Mouse (Mus musculus) liver, adult 2 months (tissue): Measurements from ENCODE around the gene Sel1l. TPM values are rescaled to one million over a fixed set of nuclear protein-coding genes. Genes with fewer than 3 reads are reported as not detected.

Experiments
- DNase-seq: peaks from one replicate; pipeline ENCODE4 v3.0.0-alpha.2; 2011; ENCODE audit warnings: low read depth, low spot score; ENCODE audit errors: extremely low read depth
- H3K27ac ChIP-seq: fragments of 200-500 bp; replicated peaks from 2 replicates; pipeline ENCODE4 v1.5.1; 2012; ENCODE audit warnings: low read depth, mild to moderate bottlenecking, control low read depth, inconsistent platforms, low read length; ENCODE audit not compliant: insufficient read depth
- H3K27me3 ChIP-seq: fragments of 200-500 bp; 2 replicates; pipeline ENCODE4 v1.6.1; 2012; ENCODE audit warnings: mild to moderate bottlenecking, moderate library complexity, low read length, inconsistent platforms; ENCODE audit not compliant: control insufficient read depth, insufficient read depth
- H3K36me3 ChIP-seq: fragments of 200-500 bp; 2 replicates; pipeline ENCODE4 v1.6.1; 2012; ENCODE audit warnings: low read length, inconsistent platforms; ENCODE audit not compliant: control insufficient read depth, insufficient read depth
- H3K4me1 ChIP-seq: fragments of 200-500 bp; 2 replicates; pipeline ENCODE4 v1.6.1; 2011; ENCODE audit warnings: low read length; ENCODE audit not compliant: control insufficient read depth, insufficient read depth
- H3K4me3 ChIP-seq: fragments of 200-500 bp; 2 replicates; pipeline ENCODE4 v1.5.1; 2011; ENCODE audit warnings: low read depth, mild to moderate bottlenecking, control low read depth, low read length, moderate library complexity; ENCODE audit not compliant: insufficient read depth
- H3K79me2 ChIP-seq: fragments of 200-500 bp; 2 replicates; pipeline ENCODE4 v1.6.1; 2012; ENCODE audit warnings: inconsistent platforms, mild to moderate bottlenecking, low read length, moderate library complexity; ENCODE audit not compliant: control insufficient read depth, insufficient read depth
- H3K9ac ChIP-seq: fragments of 200-500 bp; 2 replicates; pipeline ENCODE4 v1.6.1; 2012; ENCODE audit warnings: low read depth, mild to moderate bottlenecking, control low read depth, inconsistent platforms, low read length
- CTCF ChIP-seq: fragments of 200-500 bp; IDR thresholded peaks from 2 replicates; pipeline ENCODE4 v1.5.1; 2011; ENCODE audit warnings: low read depth, low read length, control low read depth
- POLR2A ChIP-seq: fragments of 200-500 bp; IDR thresholded peaks from 2 replicates; pipeline ENCODE4 v1.6.1; 2011; ENCODE audit warnings: low read length, control low read depth; ENCODE audit not compliant: insufficient read depth; ENCODE audit errors: extremely low read depth
- WGBS: fragments of 180-500 bp; shearing (Covaris S2); methylation state at CpG from one replicate; pipeline ENCODE4 v1.1.7; 2018; 5-methylcytosine and 5-hydroxymethylcytosine counted together
- polyA plus RNA-seq: library from polyadenylated mRNA; depleted of rRNA; stranded (reverse); fragments of >200 nt; gene quantifications from 2 replicates; pipeline ENCODE4 v1.2.3, GENCODE M21; 2012; rRNA removed
- total RNA-seq: library from RNA; depleted of rRNA; stranded (reverse); fragments of >200 nt; gene quantifications from 2 replicates; pipeline ENCODE4 v1.2.3, GENCODE M21; 2014; rRNA removed

Sel1l gene
- total RNA-seq (97.2 and 107 TPM in 2 replicates), polyA plus RNA-seq (37.5 and 37.7 TPM in 2 replicates)

DNA sequence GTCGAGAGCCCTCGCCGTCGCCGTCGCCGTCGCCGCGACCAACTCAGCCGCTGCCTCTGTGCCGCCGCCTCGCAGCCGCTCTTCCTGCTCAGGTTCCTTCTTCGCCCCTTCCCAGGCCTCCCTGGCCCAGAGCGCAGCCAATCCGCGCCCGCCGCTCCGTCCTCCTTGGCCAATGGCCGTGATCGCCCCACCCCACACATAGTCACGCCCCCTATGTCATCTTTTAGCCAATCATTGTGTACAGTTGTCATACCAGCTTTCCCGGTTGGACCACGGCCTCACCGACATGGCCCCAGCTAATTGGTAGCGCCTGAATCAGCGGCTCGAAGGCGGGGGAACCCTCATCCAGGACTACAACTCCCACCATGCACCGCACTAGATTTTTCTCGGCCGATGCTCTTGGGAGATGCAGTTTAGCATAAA, at the start of gene Sel1l:
TSS of gene Sel1l (minus strand) at position 113 of the 423 bp plus-strand sequence.
- WGBS = 1% methylated on average over 33 of the region's 35 CpGs
- H3K79me2 ChIP-seq = peaks cover 8% of the 10 kb centered on the region
- no peaks in the 10 kb centered on the region for H3K27me3 ChIP-seq
- H3K36me3 ChIP-seq = no peaks in the 10 kb centered on the region
- H3K27ac ChIP-seq = peak within 1 kb of the TSS; percentile 95
- H3K4me1 ChIP-seq = peaks cover 12% of the 10 kb centered on the region
- H3K9ac ChIP-seq = peak within 1 kb of the TSS; percentile 93
- peak; percentile 97 for DNase-seq
- TF ChIP-seq CTCF (no peak), POLR2A (peak; percentile 96)
- peak within 1 kb of the TSS; percentile 92 for H3K4me3 ChIP-seq

DNA sequence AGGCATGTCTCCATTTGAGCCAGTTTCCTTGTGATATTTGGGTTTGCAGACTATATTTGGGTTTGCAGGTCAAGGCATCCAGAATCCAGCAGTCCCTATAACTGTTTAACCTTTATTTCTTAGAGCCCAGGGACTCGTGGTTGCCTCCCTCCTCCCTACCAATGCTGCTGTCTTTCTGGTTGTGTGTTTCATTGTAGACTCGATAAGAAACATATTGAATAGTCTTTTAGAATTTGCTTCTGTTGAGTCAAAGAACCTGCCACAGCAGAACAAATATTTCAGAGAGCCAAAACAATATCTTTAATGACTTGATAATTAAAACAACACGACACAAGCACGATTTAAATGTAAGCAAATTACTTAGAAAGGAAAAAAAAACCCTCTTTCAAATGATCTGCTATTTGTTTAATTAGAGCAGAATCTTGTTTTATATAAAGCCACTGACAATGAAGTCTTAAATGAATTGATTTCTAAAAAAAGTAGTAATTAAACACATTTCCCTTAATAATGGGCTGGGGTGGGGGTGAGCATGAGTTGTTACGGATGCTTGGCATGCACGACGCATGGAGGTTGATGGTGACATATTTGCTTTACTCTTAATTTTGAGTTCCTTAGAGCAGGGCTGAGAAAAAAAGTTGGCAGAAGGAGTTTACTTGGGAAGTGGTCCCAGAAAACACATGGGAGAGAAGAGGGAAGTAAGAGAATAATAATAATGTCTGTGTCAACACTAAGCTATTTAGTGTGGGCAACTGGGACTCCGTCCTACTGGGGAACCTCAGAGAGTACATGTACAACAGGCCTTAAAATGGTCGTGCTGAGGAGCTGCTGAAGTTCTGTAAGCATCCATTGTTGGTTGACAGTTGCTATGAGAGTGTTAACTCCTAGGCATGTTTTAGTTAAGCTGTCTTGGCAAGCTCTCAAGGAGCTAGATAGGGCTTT, 43.9 kb upstream of the Sel1l start:
- 79% methylated on average over 9 of the region's 9 CpGs for WGBS
- no peak overlapping the region for H3K27ac ChIP-seq
- no peaks in the 10 kb centered on the region for H3K36me3 ChIP-seq
- no peak overlapping the region for H3K9ac ChIP-seq
- H3K4me3 ChIP-seq = no peak overlapping the region
- no peaks in the 10 kb centered on the region for H3K4me1 ChIP-seq
- no peak for TF ChIP-seq POLR2A
- TF ChIP-seq CTCF = no peak
- H3K27me3 ChIP-seq = no peaks in the 10 kb centered on the region
- H3K79me2 ChIP-seq = no peaks in the 10 kb centered on the region
- DNase-seq = no peak

DNA sequence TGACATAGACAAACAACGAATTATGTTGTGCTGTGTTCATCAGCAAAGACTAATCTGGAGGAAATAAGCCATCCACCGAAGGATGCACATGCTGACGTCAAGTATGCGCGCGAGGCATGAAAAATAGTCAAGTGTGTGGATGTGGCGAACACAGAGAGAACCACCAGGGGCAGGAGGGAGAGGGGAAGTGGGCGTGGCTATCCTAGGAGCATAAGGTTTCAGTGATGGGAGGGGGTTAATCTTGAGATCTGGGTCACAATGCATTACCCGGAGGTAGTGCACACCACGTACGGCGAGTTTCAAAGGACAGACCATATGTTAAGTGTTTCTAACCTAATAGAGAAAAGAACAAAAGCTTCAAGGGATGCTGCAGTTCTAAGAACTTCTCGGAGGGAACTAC, 31.5 kb upstream of the Sel1l start:
- Histone ChIP-seq H3K4me1 (no peaks in the 10 kb centered on the region), H3K4me3 (no peak overlapping the region), H3K27ac (no peak overlapping the region), H3K79me2 (no peaks in the 10 kb centered on the region), H3K27me3 (no peaks in the 10 kb centered on the region), H3K9ac (no peak overlapping the region), H3K36me3 (no peaks in the 10 kb centered on the region)
- DNase-seq = no peak
- WGBS = 80% methylated on average over 13 of the region's 13 CpGs
- TF ChIP-seq CTCF (no peak), POLR2A (no peak)

DNA sequence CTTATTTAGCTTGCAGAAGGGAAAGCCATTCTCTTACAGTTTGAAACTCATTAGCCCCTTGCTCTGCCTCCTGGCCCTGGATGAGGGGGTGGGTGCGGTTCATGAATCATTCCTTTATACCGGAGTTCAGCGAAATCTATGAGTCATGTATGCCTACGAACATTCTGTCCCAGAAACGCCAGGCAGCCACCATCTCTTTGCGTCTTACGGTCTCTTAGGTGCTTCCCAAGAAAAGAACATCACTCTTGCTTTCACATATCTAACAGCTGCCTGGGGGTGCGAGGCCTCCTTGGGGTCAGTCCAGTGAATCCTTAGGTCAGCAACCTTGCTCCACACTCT, 29.9 kb upstream of the Sel1l start:
- H3K4me1 ChIP-seq = no peaks in the 10 kb centered on the region

DNA sequence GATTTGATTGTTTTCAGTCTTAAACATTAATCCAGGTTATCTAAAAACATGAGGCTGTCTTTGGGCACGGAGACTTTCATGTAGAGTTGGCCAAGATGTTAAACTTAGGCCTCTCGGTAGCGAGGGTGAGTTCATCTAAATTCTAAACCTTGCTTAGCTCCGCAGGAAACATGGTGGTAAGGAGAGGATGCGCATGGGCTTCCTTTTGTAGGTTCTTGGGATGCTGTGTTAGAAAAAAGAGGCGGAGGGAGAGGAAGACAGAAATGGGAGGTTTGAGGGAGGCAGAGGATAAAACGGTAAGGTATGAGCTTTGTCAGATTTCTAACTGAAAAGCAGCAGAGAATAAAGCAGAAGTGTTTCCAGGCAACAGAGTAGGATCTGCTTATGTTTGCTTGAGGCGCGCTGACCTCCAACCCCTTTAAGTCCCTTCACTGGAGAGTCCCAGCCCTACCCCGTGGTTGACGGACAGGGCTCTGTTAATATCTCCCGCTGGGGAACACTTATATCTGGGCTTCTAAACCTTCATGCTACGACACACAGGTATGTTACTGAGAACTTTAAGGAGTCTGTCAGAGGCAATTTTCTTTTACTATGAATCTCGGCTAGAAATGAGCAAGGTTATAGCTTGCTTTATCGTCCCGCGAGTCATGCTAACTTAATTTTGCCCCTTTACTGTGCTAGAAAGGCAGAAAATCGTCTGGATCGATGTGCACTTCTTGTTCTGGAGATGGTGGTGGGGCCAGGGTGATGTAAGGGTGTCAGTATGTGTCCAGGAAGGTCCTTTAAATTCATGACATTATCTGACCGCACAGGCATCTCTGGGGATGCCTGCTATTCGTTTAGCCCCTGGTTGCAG, 29.3 kb upstream of the Sel1l start:
- no peak overlapping the region for H3K27ac ChIP-seq
- TF ChIP-seq POLR2A (no peak), CTCF (no peak)
- H3K27me3 ChIP-seq = no peaks in the 10 kb centered on the region
- no peaks in the 10 kb centered on the region for H3K4me1 ChIP-seq
- no peak for DNase-seq
- 71% methylated on average over 21 of the region's 21 CpGs for WGBS
- no peaks in the 10 kb centered on the region for H3K79me2 ChIP-seq
- H3K9ac ChIP-seq = no peak overlapping the region
- no peak overlapping the region for H3K4me3 ChIP-seq
- H3K36me3 ChIP-seq = no peaks in the 10 kb centered on the region

More for the DNA sequence above, 29.9 kb upstream of the Sel1l start:
- no peaks in the 10 kb centered on the region for H3K27me3 ChIP-seq
- TF ChIP-seq CTCF (no peak), POLR2A (no peak)
- no peak for DNase-seq
- no peaks in the 10 kb centered on the region for H3K79me2 ChIP-seq
- H3K27ac ChIP-seq = no peak overlapping the region
- no peak overlapping the region for H3K9ac ChIP-seq
- H3K4me3 ChIP-seq = no peak overlapping the region
- 88% methylated on average over 8 of the region's 8 CpGs for WGBS
- no peaks in the 10 kb centered on the region for H3K36me3 ChIP-seq
